Mouse (Mus musculus) small intestine, adult 2 months (tissue): Measurements from ENCODE around the gene Hrk.

Experiments used
- CTCF ChIP-seq: fragments of 200-500 bp; IDR thresholded peaks from 2 replicates; pipeline ENCODE4 v1.5.1; 2012; ENCODE audit warnings: low read depth, mild to moderate bottlenecking, control low read depth, inconsistent platforms, low read length, moderate library complexity, mixed read lengths; ENCODE audit not compliant: insufficient replicate concordance, insufficient read length; ENCODE audit errors: extremely low read depth
- POLR2A ChIP-seq: fragments of 200-500 bp; IDR thresholded peaks from 2 replicates; pipeline ENCODE4 v1.6.1; 2012; ENCODE audit warnings: low read depth, mild to moderate bottlenecking, control low read depth, inconsistent platforms, low read length, moderate library complexity

GRCm38 (mm10) chr5:118175137-118175536 is 10.7 kb downstream of the Hrk start:
- TF ChIP-seq CTCF (no peak), POLR2A (no peak)
